Mouse (Mus musculus) midbrain, embryonic 12.5 days (tissue): ENCODE results near the gene Msantd1. TPM values are rescaled to one million over a fixed set of nuclear protein-coding genes. Genes with fewer than 3 reads are reported as not detected.

Experiments
- ATAC-seq: fragments of 200-750 bp; cut with Nextera tagmentation; 2 replicates; pipeline ENCODE4 v1.8.0; 2017; ENCODE audit warnings: low read depth, moderate TSS enrichment, moderate library complexity; ENCODE audit not compliant: low FRiP score
- H3K27ac ChIP-seq: fragments of 300-500 bp; sonication (generic); replicated peaks from 2 replicates; pipeline ENCODE4 v1.5.1; 2016; ENCODE audit warnings: mild to moderate bottlenecking
- H3K27me3 ChIP-seq: fragments of 300-500 bp; sonication (generic); 2 replicates; pipeline ENCODE4 v1.6.1; 2016; ENCODE audit warnings: mild to moderate bottlenecking
- H3K36me3 ChIP-seq: fragments of 300-500 bp; sonication (generic); 2 replicates; pipeline ENCODE4 v1.6.1; 2016
- H3K4me1 ChIP-seq: fragments of 300-500 bp; sonication (generic); 2 replicates; pipeline ENCODE4 v1.6.1; 2016
- H3K4me2 ChIP-seq: fragments of 300-500 bp; sonication (generic); replicated peaks from 2 replicates; pipeline ENCODE4 v1.6.1; 2016; ENCODE audit warnings: mild to moderate bottlenecking, moderate library complexity
- H3K4me3 ChIP-seq: fragments of 300-500 bp; sonication (generic); 2 replicates; pipeline ENCODE4 v1.5.1; 2016; ENCODE audit warnings: mild to moderate bottlenecking
- H3K9ac ChIP-seq: fragments of 300-500 bp; sonication (generic); replicated peaks from 2 replicates; pipeline ENCODE4 v1.6.1; 2016; ENCODE audit warnings: mild to moderate bottlenecking, moderate library complexity
- H3K9me3 ChIP-seq: fragments of 300-500 bp; sonication (generic); 2 replicates; pipeline ENCODE4 v1.6.1; 2016; ENCODE audit warnings: mild to moderate bottlenecking
- WGBS: fragments of 180-500 bp; shearing (Covaris S2); methylation state at CpG from one replicate; pipeline ENCODE4 v1.1.7; 2016; 5-methylcytosine and 5-hydroxymethylcytosine counted together
- polyA plus RNA-seq: library from polyadenylated mRNA; unstranded; fragments of >200 nt; fragmentation: Nextera tagmentation; extraction: Ambion mirVana; gene quantifications from 2 replicates; pipeline ENCODE4 v1.2.1, GENCODE M21; 2016

The Msantd1 gene
- polyA plus RNA-seq, 1 experiment from 2014 or later = 2.7 TPM

DNA sequence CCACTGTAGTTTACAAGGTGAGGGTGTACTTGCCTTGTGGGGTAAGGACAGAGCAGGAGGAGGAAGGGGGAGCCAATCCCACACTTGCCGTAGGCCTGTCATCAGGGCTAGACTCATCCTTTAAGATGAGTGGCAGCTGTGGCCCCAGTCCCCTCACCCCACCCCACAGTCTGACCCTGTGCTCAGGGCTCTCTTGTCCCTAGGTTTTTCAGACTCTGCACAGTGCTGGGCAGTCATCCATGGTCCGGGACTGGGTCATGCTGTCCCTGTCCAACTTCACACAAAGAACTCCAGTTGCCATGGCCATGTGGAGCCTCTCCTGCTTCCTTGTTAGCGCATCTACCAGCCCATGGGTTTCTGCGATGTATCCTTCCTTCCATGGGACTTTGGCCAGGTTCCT, 582 bp upstream of the Msantd1 start:
- Histone ChIP-seq H3K4me3 (no peak overlapping the region), H3K27ac (no peak overlapping the region), H3K9ac (no peak overlapping the region), H3K9me3 (no peaks in the 10 kb centered on the region), H3K36me3 (peaks cover 76% of the 10 kb centered on the region), H3K27me3 (no peaks in the 10 kb centered on the region), H3K4me1 (peaks cover 5% of the 10 kb centered on the region; the same call in 1 of the 2 replicates), H3K4me2 (no peak overlapping the region)
- 94% methylated on average over 4 of the region's 4 CpGs for WGBS
- ATAC-seq = no peak

DNA sequence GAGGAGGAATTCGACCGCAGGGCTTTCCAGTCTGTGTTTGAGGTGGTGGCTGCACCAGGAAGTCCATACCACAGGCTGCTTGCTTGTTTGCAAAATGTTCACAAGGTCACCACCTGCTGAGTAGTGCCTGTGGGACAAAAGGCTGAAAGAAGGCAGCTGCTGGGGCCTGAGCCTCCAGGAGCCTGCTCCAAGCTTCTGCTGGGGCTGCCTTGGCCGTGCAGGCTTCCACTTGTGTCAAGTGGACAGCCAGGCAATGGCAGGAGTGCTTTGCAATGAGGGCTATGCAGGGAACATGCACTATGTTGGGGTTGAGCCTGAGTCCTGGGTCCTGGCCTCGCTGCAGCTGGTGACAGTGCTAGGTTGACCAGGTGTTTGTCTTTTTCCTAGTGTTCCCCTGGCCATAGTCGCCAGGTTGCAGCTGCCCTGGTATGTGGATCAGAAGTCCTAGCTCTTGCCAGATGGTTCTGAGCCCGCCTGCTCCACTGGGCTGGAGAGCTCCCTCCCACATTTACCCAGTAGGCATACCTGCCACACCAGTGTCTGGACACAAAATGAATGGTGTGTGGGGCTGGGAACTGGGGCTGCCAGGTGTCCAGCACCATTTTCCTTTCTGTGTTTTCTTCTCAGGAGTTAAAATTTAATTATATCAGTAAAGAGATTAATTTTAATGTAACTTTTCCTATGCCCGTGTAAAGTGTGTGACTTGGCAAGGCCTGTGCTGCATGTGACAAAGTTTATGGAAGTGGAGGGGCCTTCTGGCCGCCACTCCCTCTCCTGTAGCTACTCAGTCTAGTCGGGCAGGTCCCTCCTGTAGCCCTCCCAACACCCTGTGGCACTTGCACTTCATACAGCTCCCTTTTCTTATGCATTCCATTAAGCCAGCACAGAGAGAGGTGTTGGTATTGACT, 1.2 kb downstream of the Msantd1 start:
- Histone ChIP-seq H3K4me1 (peaks cover 5% of the 10 kb centered on the region; the same call in 1 of the 2 replicates), H3K9me3 (no peaks in the 10 kb centered on the region), H3K27me3 (no peaks in the 10 kb centered on the region), H3K9ac (no peak overlapping the region; the same call in 1 of the 2 replicates), H3K4me2 (no peak overlapping the region), H3K36me3 (peaks cover 60% of the 10 kb centered on the region), H3K4me3 (no peak overlapping the region), H3K27ac (no peak overlapping the region)
- no peak for ATAC-seq
- 77% methylated on average over 9 of the region's 9 CpGs for WGBS

DNA sequence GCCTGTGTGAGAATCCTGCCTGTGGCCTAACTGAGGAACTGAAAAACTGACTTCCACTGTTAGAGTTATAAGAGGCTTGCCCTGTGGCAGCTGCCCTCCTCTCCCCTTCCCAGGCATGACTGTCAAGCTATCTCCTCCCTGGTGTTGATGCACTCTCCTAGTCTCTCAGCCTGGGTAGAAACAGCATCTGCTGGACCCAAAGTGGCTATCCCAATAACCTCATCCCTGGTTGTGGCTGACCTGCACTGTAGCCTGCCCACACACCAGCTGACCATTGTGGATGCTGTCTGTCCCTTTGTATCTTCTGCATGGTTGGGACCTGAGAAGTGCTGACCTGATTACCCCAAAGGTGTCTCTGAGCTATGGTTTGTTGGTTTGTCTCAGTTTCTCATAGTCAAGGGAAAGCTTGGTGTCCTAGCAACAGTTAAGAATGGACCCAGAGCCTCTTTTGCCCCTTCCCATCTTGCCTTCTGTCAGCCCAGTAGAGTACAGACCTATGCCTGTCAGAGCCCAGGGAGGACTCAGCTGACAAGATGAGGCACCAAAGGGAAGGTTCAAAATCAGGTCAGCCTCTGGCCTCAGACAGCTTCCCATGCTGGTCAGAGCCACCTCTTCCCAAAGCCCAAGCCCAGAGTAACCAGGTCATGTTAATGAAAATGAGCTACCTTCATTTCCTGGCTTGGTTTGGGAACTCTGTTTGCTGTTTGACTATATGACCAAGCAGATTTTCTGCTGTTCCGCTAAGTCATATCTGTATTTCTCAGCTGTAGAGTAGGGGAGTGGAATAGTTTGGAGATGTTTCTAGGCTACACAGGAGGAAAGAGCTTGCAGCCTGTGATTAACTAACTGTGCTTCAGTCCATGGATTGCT, 2.1 kb downstream of the Msantd1 start:
- Histone ChIP-seq H3K4me1 (peaks cover 5% of the 10 kb centered on the region; the same call in 1 of the 2 replicates), H3K9ac (no peak overlapping the region), H3K36me3 (peaks cover 51% of the 10 kb centered on the region), H3K27me3 (no peaks in the 10 kb centered on the region), H3K4me3 (no peak overlapping the region), H3K27ac (no peak overlapping the region), H3K4me2 (no peak overlapping the region), H3K9me3 (no peaks in the 10 kb centered on the region)
- ATAC-seq = no peak
- 92% methylated on average over 1 of the region's 1 CpGs for WGBS

DNA sequence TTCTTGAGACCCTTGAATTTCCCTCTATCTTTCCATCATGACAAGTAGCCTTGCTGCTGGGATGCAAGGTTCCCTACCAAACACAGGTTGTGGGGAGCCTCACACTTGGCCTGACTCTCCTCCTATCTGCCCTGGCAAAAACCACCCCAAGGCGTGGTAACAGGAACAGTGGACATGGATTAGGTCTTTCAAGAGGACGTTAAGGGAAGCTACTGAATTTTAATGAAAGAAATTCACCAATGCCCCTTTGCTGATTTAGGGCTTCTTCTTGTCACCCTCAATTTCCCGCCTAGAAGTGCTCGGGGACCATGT, 2.6 kb downstream of the Msantd1 start:
- H3K9me3 ChIP-seq = no peaks in the 10 kb centered on the region
- ATAC-seq = no peak
- H3K4me3 ChIP-seq = no peak overlapping the region
- H3K4me1 ChIP-seq = peaks cover 5% of the 10 kb centered on the region; the same call in 1 of the 2 replicates
- no peaks in the 10 kb centered on the region for H3K27me3 ChIP-seq
- no peak overlapping the region for H3K9ac ChIP-seq
- peaks cover 45% of the 10 kb centered on the region for H3K36me3 ChIP-seq
- H3K27ac ChIP-seq = no peak overlapping the region
- WGBS = 86% methylated on average over 4 of the region's 4 CpGs
- H3K4me2 ChIP-seq = no peak overlapping the region

DNA sequence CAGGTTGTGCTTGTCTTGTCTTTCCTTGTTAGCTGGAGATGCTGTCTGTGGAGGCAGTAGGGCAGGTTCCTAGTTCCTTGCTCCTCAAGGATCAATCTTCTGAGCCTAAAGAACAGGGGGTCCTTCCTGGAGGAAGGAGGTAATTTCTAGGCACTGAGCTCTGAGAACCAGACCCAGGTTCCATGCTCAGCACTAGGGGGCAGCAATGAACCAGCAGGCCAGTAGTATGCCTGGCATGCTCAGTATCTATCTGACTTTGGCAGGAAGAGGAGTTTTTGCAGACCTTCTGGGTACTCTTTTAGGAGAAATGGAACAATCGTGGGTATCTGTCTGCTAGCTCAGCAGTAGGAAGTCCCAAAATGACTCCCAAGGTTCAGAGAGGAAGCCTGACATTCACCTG, 8.0 kb downstream of the Msantd1 start:
- 0 out of 2 replicates have a peak, but pooled peaks have one; percentile 69 for ATAC-seq
- Histone ChIP-seq H3K4me1 (peaks cover 13% of the 10 kb centered on the region), H3K9me3 (no peaks in the 10 kb centered on the region), H3K27me3 (no peaks in the 10 kb centered on the region), H3K4me2 (no peak overlapping the region), H3K27ac (no peak overlapping the region), H3K36me3 (peaks cover 2% of the 10 kb centered on the region), H3K4me3 (no peak overlapping the region), H3K9ac (no peak overlapping the region)
- WGBS = 11% methylated on average over 1 of the region's 1 CpGs

DNA sequence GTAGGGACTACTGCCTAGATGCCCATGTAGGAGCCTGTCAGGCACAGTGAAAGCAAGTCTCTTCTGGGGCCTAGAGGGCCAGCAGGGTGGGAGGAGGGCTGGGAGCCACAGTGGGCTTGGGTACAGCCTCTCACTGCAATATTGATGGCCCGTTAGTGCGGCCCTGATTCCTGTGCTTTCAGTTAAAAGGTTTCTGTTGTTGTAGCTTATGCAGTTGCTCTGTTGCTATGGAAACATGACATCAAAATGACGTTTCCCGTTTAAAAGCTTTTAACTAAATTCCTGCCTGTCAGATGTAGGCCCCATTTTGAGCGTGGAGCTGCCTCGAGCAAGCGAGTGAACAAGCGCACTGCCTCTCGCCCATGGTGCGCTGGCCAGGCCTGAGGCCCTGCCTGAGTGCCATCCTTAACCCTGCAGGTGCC, 9.4 kb downstream of the Msantd1 start:
- Histone ChIP-seq H3K9me3 (no peaks in the 10 kb centered on the region), H3K36me3 (no peaks in the 10 kb centered on the region; the same call in 1 of the 2 replicates), H3K27ac (0 out of 2 replicates have a peak overlapping the region, but pooled peaks have one; percentile 22), H3K4me2 (no peak overlapping the region), H3K4me3 (no peak overlapping the region), H3K9ac (0 out of 2 replicates have a peak overlapping the region, but pooled peaks have one; percentile 17), H3K4me1 (peaks cover 13% of the 10 kb centered on the region), H3K27me3 (no peaks in the 10 kb centered on the region)
- no peak for ATAC-seq
- WGBS = 61% methylated on average over 10 of the region's 10 CpGs

DNA sequence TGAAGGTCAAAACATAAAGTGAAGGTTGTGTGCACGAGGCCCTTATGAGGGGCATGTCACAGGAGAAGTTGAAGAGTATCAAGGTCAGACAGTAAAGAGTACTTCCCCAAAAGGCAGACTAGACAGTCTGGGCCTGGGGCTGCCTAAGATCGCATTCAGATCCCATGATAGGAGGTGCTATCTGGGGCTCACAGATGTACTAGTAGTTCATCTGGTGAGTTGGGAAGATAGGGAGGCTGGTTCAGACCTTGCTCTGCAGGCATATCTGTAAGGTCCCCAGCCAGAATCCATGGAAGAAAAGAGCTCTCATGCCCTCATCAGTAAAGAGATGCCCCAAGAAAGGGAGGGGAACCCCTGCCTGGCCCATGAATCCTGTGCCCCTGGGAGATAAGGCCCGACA, 11.0 kb downstream of the Msantd1 start:
- no peak for ATAC-seq
- peaks cover 13% of the 10 kb centered on the region for H3K4me1 ChIP-seq
- H3K4me2 ChIP-seq = no peak overlapping the region
- H3K27me3 ChIP-seq = no peaks in the 10 kb centered on the region
- H3K9ac ChIP-seq = no peak overlapping the region
- H3K4me3 ChIP-seq = no peak overlapping the region
- 87% methylated on average over 3 of the region's 3 CpGs for WGBS
- H3K9me3 ChIP-seq = no peaks in the 10 kb centered on the region
- no peak overlapping the region for H3K27ac ChIP-seq
- H3K36me3 ChIP-seq = peaks cover 11% of the 10 kb centered on the region

DNA sequence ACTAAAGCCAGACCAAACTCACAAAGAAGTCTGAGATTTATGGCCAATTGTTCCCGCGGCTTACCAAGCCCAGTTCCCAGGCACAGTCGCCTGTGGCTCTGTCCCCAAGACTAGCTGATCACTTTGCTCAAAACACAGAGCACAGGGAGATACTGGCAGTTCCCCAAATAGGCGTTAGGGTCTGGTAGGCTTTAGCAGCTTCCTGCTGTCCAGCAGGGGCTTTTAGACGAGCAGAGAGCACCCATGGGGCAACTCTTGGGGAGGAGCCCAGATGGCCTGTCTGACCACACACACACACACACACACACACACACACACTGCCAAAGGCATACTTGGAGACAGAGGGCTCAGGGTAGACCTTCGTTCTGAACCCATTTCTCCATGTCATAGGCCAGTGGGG, 14.7 kb downstream of the Msantd1 start:
- Histone ChIP-seq H3K9ac (no peak overlapping the region), H3K4me1 (peaks cover 2% of the 10 kb centered on the region; the same call in 1 of the 2 replicates), H3K4me3 (no peak overlapping the region), H3K9me3 (no peaks in the 10 kb centered on the region), H3K27me3 (no peaks in the 10 kb centered on the region), H3K4me2 (no peak overlapping the region), H3K27ac (no peak overlapping the region), H3K36me3 (peaks cover 27% of the 10 kb centered on the region)
- ATAC-seq = no peak
- 69% methylated on average over 6 of the region's 6 CpGs for WGBS

DNA sequence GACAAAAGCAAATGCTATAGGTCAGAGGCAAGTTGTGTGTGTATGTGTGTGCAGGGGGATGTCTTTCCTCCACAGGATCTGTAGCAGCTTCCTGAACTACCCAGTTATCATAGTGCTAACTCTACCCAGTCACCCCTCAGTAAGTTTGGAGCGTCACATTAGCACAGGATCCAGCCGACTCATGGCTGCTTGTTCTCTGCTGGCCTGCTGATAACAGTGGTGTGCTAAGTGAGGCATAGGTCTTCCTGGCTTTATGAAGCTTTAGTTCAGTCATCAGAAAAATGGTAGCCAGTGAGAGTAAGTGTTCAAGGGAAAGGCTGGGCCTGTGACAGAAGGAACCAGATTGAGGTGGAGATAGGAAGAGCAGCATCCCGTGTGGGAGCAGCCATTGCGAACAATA, 16.1 kb downstream of the Msantd1 start:
- ATAC-seq = no peak
- Histone ChIP-seq H3K9me3 (no peaks in the 10 kb centered on the region), H3K36me3 (peaks cover 27% of the 10 kb centered on the region), H3K4me2 (no peak overlapping the region), H3K4me3 (no peak overlapping the region), H3K9ac (no peak overlapping the region), H3K27me3 (no peaks in the 10 kb centered on the region), H3K4me1 (no peaks in the 10 kb centered on the region), H3K27ac (no peak overlapping the region)
- 94% methylated on average over 4 of the region's 4 CpGs for WGBS

DNA sequence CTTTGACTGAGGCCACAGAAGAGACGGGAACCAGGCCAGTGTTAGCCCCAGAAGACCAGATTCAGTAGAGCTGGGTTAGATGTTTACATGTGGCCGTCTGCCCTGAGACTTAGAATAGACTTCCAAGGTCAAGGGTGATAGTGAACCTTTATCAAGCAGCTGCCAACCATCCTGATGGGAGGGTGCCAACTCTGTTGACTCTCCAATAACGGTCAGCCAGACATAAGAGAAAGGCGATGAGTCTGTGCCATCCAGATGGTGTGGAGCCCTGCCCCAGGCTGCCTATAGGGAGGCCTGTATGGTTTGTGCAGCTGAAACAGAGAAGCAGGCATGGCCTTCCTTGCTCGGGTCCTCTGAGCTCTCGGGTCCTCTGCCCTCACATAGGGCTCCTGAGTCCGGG, 16.7 kb downstream of the Msantd1 start:
- Histone ChIP-seq H3K36me3 (peaks cover 27% of the 10 kb centered on the region), H3K9ac (no peak overlapping the region), H3K27ac (no peak overlapping the region), H3K9me3 (no peaks in the 10 kb centered on the region), H3K27me3 (no peaks in the 10 kb centered on the region), H3K4me2 (no peak overlapping the region), H3K4me1 (no peaks in the 10 kb centered on the region), H3K4me3 (no peak overlapping the region)
- WGBS = 87% methylated on average over 7 of the region's 7 CpGs
- ATAC-seq = no peak

DNA sequence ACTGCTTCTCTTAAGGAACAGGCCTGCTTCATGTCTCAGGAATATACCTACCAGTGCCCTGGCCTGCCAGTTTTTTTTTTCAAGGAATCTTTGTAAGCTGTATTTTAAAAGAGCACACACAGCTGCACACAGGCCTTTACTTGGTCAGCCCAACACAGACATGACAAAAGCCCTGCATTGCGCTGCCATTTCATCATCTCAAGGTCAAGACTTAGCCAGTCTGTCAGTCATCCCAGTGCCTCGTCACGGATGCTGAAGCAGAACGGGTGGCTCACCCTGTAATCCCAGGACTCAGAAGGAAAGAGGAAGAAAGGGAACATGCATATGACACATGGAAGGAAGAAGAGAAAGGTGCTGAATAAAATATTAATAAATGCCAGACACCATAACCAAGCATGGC, 19.8 kb downstream of the Msantd1 start:
- no peak overlapping the region for H3K9ac ChIP-seq

More for the DNA sequence above, 19.8 kb downstream of the Msantd1 start:
- Histone ChIP-seq H3K9me3 (no peaks in the 10 kb centered on the region), H3K4me3 (no peak overlapping the region), H3K4me2 (no peak overlapping the region), H3K4me1 (peaks cover 17% of the 10 kb centered on the region), H3K36me3 (peaks cover 26% of the 10 kb centered on the region), H3K27me3 (no peaks in the 10 kb centered on the region), H3K27ac (no peak overlapping the region)
- 89% methylated on average over 4 of the region's 4 CpGs for WGBS
- no peak for ATAC-seq
